Mouse (Mus musculus): ENCODE measurements around the gene Aes.

Aes gene

GRCm38 (mm10) chr10:81597137-81597950 lies 38.1 kb downstream of the Aes start:
- DNase-seq (ENCODE audit: low spot score), result peak; percentile 59

GRCm38 (mm10) chr10:81598342-81598741 lies 39.1 kb downstream of the Aes start:
- no peak for DNase-seq (ENCODE audit: low spot score)

GRCm38 (mm10) chr10:81598871-81599270 lies 39.6 kb downstream of the Aes start:
- DNase-seq (ENCODE audit: low spot score), result no peak

- DNase-seq (ENCODE audit: low spot score), result no peak
Measured at GRCm38 (mm10) chr10:81599630-81600029, 40.3 kb downstream of the Aes start.

GRCm38 (mm10) chr10:81600096-81600495 lies 40.8 kb downstream of the Aes start:
- DNase-seq (ENCODE audit: low spot score), result no peak

- DNase-seq (ENCODE audit: low spot score), result peak; percentile 100
Measured at GRCm38 (mm10) chr10:81600738-81601203, 41.5 kb downstream of the Aes start, which contains the start of gene Tle6. TSS of gene Tle6 (minus strand) at chr10:81601073.

- no peak for DNase-seq (ENCODE audit: low spot score)
Measured at GRCm38 (mm10) chr10:81601396-81601905, 42.2 kb downstream of the Aes start.

GRCm38 (mm10) chr10:81602741-81603151 lies 43.5 kb downstream of the Aes start:
- DNase-seq (ENCODE audit: low spot score), result peak; percentile 85

GRCm38 (mm10) chr10:81604019-81604967 lies 45.0 kb downstream of the Aes start:
- DNase-seq (ENCODE audit: low spot score), result no peak

- DNase-seq (ENCODE audit: low spot score), result peak; percentile 95
Measured at GRCm38 (mm10) chr10:81604968-81605665, 45.8 kb downstream of the Aes start.

GRCm38 (mm10) chr10:81605666-81605973 lies 46.3 kb downstream of the Aes start:
- DNase-seq (ENCODE audit: low spot score), result no peak

- peak; percentile 97 for DNase-seq (ENCODE audit: low spot score)
Measured at GRCm38 (mm10) chr10:81605974-81606751, 46.9 kb downstream of the Aes start, which contains the start of gene BC025920. TSS of gene BC025920 (plus strand) at chr10:81606270.

GRCm38 (mm10) chr10:81608308-81608707 lies 49.0 kb downstream of the Aes start:
- no peak for DNase-seq (ENCODE audit: low spot score)

GRCm38 (mm10) chr10:81612779-81613178 lies 53.5 kb downstream of the Aes start:
- no peak for DNase-seq (ENCODE audit: low spot score)

GRCm38 (mm10) chr10:81615486-81615885 lies 56.2 kb downstream of the Aes start:
- peak; percentile 67 for DNase-seq (ENCODE audit: low spot score)

Data from embryo, embryonic 10 days (tissue).